Mouse (Mus musculus) kidney, adult 2 months (tissue): ENCODE measurements around the gene Sardh. TPM values are rescaled to one million over a fixed set of nuclear protein-coding genes. Genes with fewer than 3 reads are reported as not detected.

ENCODE experiments used
- DNase-seq: peaks from one replicate; pipeline ENCODE4 v3.0.0; 2021
- H3K27ac ChIP-seq: fragments of 200-500 bp; 2 replicates; pipeline ENCODE4 v1.5.1; 2012; ENCODE audit warnings: low read depth, low read length, control low read depth, inconsistent platforms; ENCODE audit not compliant: insufficient read depth
- H3K27me3 ChIP-seq: fragments of 200-500 bp; replicated peaks from 2 replicates; pipeline ENCODE4 v1.6.1; 2012; ENCODE audit warnings: mild to moderate bottlenecking, moderate library complexity, low read length, inconsistent platforms; ENCODE audit not compliant: control insufficient read depth, insufficient read depth
- H3K36me3 ChIP-seq: fragments of 200-500 bp; 2 replicates; pipeline ENCODE4 v1.6.1; 2012; ENCODE audit warnings: mild to moderate bottlenecking, moderate library complexity, low read length, inconsistent platforms; ENCODE audit not compliant: control insufficient read depth, insufficient read depth
- H3K4me1 ChIP-seq: fragments of 200-500 bp; 2 replicates; pipeline ENCODE4 v1.6.1; 2011; ENCODE audit warnings: low read length; ENCODE audit not compliant: control insufficient read depth, insufficient read depth
- H3K4me3 ChIP-seq: fragments of 200-500 bp; 2 replicates; pipeline ENCODE4 v1.5.1; 2011; ENCODE audit warnings: mild to moderate bottlenecking, low read depth, low read length, control low read depth; ENCODE audit not compliant: insufficient read depth
- CTCF ChIP-seq: fragments of 200-500 bp; conservative IDR thresholded peaks from 2 replicates; pipeline ENCODE4 v1.5.1; 2011; ENCODE audit warnings: low read depth, mild to moderate bottlenecking, control low read depth, low read length, moderate library complexity, mixed read lengths; ENCODE audit not compliant: insufficient read depth, insufficient read length
- POLR2A ChIP-seq: fragments of 200-500 bp; IDR thresholded peaks from one replicate; pipeline ENCODE4 v1.6.1; 2011; ENCODE audit warnings: low read depth, low read length, control low read depth
- WGBS: fragments of 180-500 bp; shearing (Covaris S2); methylation state at CpG from one replicate; pipeline ENCODE4 v1.1.7; 2018; 5-methylcytosine and 5-hydroxymethylcytosine counted together
- polyA plus RNA-seq: library from polyadenylated mRNA; depleted of rRNA; stranded (reverse); fragments of >200 nt; gene quantifications from 2 replicates; pipeline ENCODE4 v1.2.3, GENCODE M21; 2012

Sardh gene
- polyA plus RNA-seq, 1 experiment, result 232 TPM

DNA sequence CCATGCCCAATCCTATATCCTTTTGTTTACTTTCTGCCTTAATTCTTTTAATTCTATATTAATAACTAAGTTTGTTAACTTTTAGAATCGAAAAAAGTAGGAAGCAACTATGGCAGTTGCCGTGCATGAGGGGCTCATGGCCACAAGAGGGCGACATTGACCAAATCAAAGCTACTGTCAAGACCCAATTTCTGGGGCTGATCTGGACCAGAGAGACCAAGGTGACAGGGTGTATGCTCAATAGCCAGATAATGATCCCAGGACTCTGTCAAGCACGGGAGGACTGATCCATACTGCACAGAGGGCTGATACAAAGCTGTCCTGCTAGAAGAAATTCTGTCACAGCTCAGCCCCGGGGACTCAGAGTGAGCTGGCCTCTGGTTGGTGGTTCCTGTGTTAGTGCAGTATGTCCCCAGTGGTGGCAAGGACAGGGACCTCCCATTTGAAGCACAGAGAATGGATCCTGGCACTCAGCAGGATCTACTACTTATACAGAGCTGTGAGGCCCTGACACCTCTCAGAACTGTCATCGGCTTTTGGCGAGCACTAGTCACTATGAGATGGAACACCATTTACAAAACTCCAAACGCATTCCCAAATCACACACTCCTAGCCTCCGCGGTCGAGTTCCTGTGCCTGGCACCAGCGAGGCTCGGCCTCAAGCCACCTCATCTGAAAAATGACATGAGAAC is 32.9 kb upstream of the Sardh start:
- no peaks in the 10 kb centered on the region for H3K27me3 ChIP-seq
- DNase-seq, result peak; percentile 73
- H3K4me3 ChIP-seq, result no peak overlapping the region
- no peaks in the 10 kb centered on the region for H3K4me1 ChIP-seq
- no peak overlapping the region for H3K27ac ChIP-seq
- WGBS, result 65% methylated on average over 13 of the region's 13 CpGs
- no peaks in the 10 kb centered on the region for H3K36me3 ChIP-seq
- TF ChIP-seq CTCF (peak; percentile 80), POLR2A (no peak)

DNA sequence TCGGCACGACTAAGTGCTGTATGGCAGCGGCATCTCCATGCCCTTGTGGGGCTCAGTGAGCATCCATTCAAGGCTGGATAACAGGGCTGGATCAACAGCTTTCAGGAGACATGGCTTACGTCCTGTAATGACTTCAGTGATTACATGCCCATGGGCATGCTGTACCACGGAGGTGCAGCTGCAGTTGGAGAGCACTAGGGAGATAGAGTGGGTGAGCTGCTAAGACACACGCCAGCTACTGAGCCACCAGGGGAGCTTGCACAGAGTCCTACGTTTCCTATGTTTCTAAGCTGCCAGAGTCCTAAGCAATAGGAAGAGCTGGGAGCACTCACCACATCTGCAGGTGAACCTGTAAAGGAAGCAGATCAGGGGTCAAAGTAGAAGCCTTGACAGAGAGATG is 30.7 kb upstream of the Sardh start:
- no peak for DNase-seq
- H3K4me1 ChIP-seq, result no peaks in the 10 kb centered on the region
- no peak overlapping the region for H3K27ac ChIP-seq
- no peaks in the 10 kb centered on the region; the same call in 1 of the 2 replicates for H3K36me3 ChIP-seq
- TF ChIP-seq CTCF (no peak), POLR2A (no peak)
- no peak overlapping the region for H3K4me3 ChIP-seq
- no peaks in the 10 kb centered on the region for H3K27me3 ChIP-seq
- WGBS, result 85% methylated on average over 7 of the region's 7 CpGs

DNA sequence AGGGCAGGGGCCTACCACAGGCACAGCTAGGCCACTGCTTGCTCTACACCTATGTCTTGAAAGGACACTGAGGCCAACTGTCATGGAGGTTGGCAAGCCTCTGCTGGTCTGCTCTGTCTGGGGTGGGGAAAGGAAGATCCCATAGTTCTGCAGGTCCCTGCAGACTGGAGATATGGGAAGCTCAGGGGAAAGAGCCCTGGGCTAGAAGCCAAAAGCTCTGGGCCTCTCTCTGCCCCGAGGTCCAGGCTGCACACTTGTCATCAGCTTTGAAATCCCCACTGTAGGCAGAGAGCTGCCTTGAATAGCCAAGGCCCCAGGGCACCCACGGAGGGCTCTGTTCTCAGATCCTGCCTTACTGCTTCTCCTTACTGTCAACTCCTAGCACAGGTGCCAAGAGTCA is 20.2 kb upstream of the Sardh start:
- no peak for TF ChIP-seq POLR2A
- 54% methylated on average over 2 of the region's 2 CpGs for WGBS
- Histone ChIP-seq H3K4me1 (no peaks in the 10 kb centered on the region), H3K4me3 (no peak overlapping the region), H3K27ac (no peak overlapping the region), H3K27me3 (no peaks in the 10 kb centered on the region), H3K36me3 (no peaks in the 10 kb centered on the region)
- no peak for DNase-seq

DNA sequence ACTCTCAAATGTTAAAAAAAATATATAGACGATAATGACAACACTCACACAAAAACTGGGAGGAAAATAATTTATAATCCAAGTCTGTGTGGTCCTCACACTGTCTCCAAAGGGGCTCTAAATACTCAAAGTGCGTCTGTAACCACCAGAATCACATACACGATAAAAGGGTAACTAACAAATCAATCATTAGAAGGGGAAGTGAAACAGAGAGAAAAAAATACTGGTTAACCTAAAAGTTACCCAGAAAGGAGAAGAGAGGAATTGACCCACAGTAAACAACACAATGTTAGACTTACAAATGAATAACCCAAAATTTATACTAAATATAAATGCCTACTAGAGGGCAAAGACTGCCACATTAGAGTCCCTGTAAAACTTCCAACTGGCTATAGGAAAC is 17.7 kb upstream of the Sardh start:
- Histone ChIP-seq H3K4me1 (peaks cover 4% of the 10 kb centered on the region; the same call in 1 of the 2 replicates), H3K27ac (no peak overlapping the region), H3K4me3 (no peak overlapping the region), H3K36me3 (no peaks in the 10 kb centered on the region), H3K27me3 (no peaks in the 10 kb centered on the region)
- no peak for DNase-seq
- no peak for TF ChIP-seq CTCF
- TF ChIP-seq POLR2A, result no peak
- 51% methylated on average over 3 of the region's 3 CpGs for WGBS

DNA sequence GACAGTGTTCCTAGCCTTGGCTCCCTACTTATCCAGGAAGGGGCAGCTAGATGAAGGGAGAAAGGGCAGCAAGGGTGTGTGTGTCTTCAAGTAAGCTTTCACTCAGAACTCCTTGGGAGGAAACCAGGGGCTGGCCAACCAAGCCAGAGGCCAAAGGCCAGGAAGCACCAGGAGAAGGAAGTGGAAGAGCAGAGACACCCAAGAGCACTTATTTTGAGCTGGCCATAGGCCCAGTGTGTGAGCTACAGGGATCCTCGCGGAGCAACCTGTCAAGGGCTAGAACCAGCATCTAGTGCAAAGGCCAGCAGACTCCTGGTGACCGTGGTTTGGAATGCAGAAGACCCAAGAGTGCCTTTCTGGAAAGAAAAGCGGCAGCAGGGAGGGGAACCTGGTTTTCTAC is 14.8 kb upstream of the Sardh start:
- DNase-seq, result peak; percentile 74
- Histone ChIP-seq H3K4me1 (peaks cover 4% of the 10 kb centered on the region; the same call in 1 of the 2 replicates), H3K4me3 (no peak overlapping the region), H3K27me3 (no peaks in the 10 kb centered on the region), H3K27ac (no peak overlapping the region), H3K36me3 (no peaks in the 10 kb centered on the region)
- TF ChIP-seq CTCF (no peak), POLR2A (no peak)
- 41% methylated on average over 4 of the region's 4 CpGs for WGBS

DNA sequence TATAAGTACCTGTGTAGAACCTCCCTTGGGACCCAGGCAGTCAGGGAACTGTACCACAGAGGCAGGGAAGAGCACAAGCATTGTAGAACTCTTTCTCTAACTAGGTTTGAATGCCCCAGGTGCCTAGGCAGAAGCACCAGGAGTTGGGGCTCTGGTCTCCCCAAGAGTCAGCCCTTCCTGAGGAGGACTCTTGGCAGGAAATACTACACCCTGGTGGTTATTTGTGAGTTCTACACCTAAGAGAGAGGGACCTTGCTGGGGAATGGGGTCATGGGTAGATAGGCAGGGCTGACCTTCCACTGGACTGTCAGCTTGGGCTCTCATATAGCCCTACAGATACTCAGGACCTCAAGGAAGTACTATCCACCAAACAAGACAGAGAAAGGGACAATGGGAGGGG is 3.3 kb upstream of the Sardh start:
- Histone ChIP-seq H3K36me3 (no peaks in the 10 kb centered on the region), H3K4me1 (peaks cover 9% of the 10 kb centered on the region), H3K27me3 (no peaks in the 10 kb centered on the region), H3K27ac (no peak overlapping the region), H3K4me3 (no peak overlapping the region)
- peak; percentile 19 for DNase-seq
- TF ChIP-seq POLR2A, result no peak
- TF ChIP-seq CTCF, result no peak; the same call in 1 of the 2 replicates

DNA sequence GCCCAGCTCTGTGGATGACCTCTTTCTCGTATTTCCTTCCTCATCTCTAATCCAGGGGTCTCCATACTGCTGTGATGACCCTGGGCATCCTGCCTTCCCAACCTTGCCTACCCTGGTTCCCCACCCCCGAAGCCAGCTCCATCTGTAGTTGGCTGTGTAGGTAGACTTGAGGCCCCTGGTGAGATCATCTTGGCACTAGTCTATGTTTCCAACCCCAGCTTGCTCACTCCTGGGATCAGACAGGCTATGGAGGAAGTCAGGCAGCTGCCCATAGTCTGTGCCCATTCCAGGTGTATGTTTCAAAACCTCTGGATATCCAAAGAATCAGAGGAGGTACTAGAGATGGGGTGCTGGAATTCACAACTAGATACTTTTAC is 662 bp downstream of the Sardh start:
- peak overlapping the region; percentile 12; the same call in 1 of the 2 replicates for H3K4me3 ChIP-seq
- no peak for TF ChIP-seq CTCF
- no peaks in the 10 kb centered on the region for H3K36me3 ChIP-seq
- WGBS, result 4% methylated on average over 2 of the region's 2 CpGs
- no peaks in the 10 kb centered on the region for H3K27me3 ChIP-seq
- DNase-seq, result no peak
- peaks cover 21% of the 10 kb centered on the region for H3K4me1 ChIP-seq
- peak overlapping the region; percentile 96 for H3K27ac ChIP-seq
